Mouse (Mus musculus) midbrain, embryonic 12.5 days (tissue): ENCODE measurements around the gene Elfn1. TPM values are rescaled to one million over a fixed set of nuclear protein-coding genes. Genes with fewer than 3 reads are reported as not detected.

ENCODE experiments used
- ATAC-seq: fragments of 200-750 bp; cut with Nextera tagmentation; 2 replicates; pipeline ENCODE4 v1.8.0; 2017; ENCODE audit warnings: low read depth, moderate TSS enrichment, moderate library complexity; ENCODE audit not compliant: low FRiP score
- H3K27ac ChIP-seq: fragments of 300-500 bp; sonication (generic); replicated peaks from 2 replicates; pipeline ENCODE4 v1.5.1; 2016; ENCODE audit warnings: mild to moderate bottlenecking
- H3K27me3 ChIP-seq: fragments of 300-500 bp; sonication (generic); 2 replicates; pipeline ENCODE4 v1.6.1; 2016; ENCODE audit warnings: mild to moderate bottlenecking
- H3K36me3 ChIP-seq: fragments of 300-500 bp; sonication (generic); 2 replicates; pipeline ENCODE4 v1.6.1; 2016
- H3K4me1 ChIP-seq: fragments of 300-500 bp; sonication (generic); 2 replicates; pipeline ENCODE4 v1.6.1; 2016
- H3K4me2 ChIP-seq: fragments of 300-500 bp; sonication (generic); replicated peaks from 2 replicates; pipeline ENCODE4 v1.6.1; 2016; ENCODE audit warnings: mild to moderate bottlenecking, moderate library complexity
- H3K4me3 ChIP-seq: fragments of 300-500 bp; sonication (generic); 2 replicates; pipeline ENCODE4 v1.5.1; 2016; ENCODE audit warnings: mild to moderate bottlenecking
- H3K9ac ChIP-seq: fragments of 300-500 bp; sonication (generic); replicated peaks from 2 replicates; pipeline ENCODE4 v1.6.1; 2016; ENCODE audit warnings: mild to moderate bottlenecking, moderate library complexity
- H3K9me3 ChIP-seq: fragments of 300-500 bp; sonication (generic); 2 replicates; pipeline ENCODE4 v1.6.1; 2016; ENCODE audit warnings: mild to moderate bottlenecking
- WGBS: fragments of 180-500 bp; shearing (Covaris S2); methylation state at CpG from one replicate; pipeline ENCODE4 v1.1.7; 2016; 5-methylcytosine and 5-hydroxymethylcytosine counted together
- polyA plus RNA-seq: library from polyadenylated mRNA; unstranded; fragments of >200 nt; fragmentation: Nextera tagmentation; extraction: Ambion mirVana; gene quantifications from 2 replicates; pipeline ENCODE4 v1.2.1, GENCODE M21; 2016

Elfn1 gene
- polyA plus RNA-seq, 1 experiment from 2014 or later = 0.94 TPM

- Histone ChIP-seq H3K36me3 (no peaks in the 10 kb centered on the region), H3K27ac (no peak overlapping the region), H3K27me3 (peaks cover 54% of the 10 kb centered on the region), H3K4me3 (no peak overlapping the region), H3K4me1 (peaks cover 8% of the 10 kb centered on the region), H3K4me2 (no peak overlapping the region), H3K9ac (no peak overlapping the region), H3K9me3 (no peaks in the 10 kb centered on the region)
- 85% methylated on average over 4 of the region's 5 CpGs for WGBS
- no peak for ATAC-seq
These were observed 105.9 kb downstream of the Elfn1 start for GRCm38 (mm10) chr5:140013652-140014051.

GRCm38 (mm10) chr5:140016896-140017295 is 109.2 kb downstream of the Elfn1 start:
- no peak for ATAC-seq
- Histone ChIP-seq H3K4me2 (no peak overlapping the region), H3K27ac (no peak overlapping the region), H3K27me3 (peaks cover 25% of the 10 kb centered on the region), H3K4me1 (peaks cover 8% of the 10 kb centered on the region; the same call in 1 of the 2 replicates), H3K4me3 (no peak overlapping the region), H3K9me3 (no peaks in the 10 kb centered on the region), H3K9ac (no peak overlapping the region), H3K36me3 (no peaks in the 10 kb centered on the region)
- 89% methylated on average over 1 of the region's 1 CpGs for WGBS

GRCm38 (mm10) chr5:140018780-140019179 is 111.0 kb downstream of the Elfn1 start:
- Histone ChIP-seq H3K27ac (no peak overlapping the region), H3K9me3 (no peaks in the 10 kb centered on the region), H3K4me3 (no peak overlapping the region), H3K36me3 (no peaks in the 10 kb centered on the region), H3K9ac (no peak overlapping the region), H3K4me2 (no peak overlapping the region), H3K27me3 (peaks cover 10% of the 10 kb centered on the region), H3K4me1 (peaks cover 18% of the 10 kb centered on the region; the same call in 1 of the 2 replicates)
- ATAC-seq = no peak
- WGBS = 91% methylated on average over 7 of the region's 7 CpGs

- no peak overlapping the region for H3K9ac ChIP-seq
- peaks cover 5% of the 10 kb centered on the region for H3K27me3 ChIP-seq
- no peak for ATAC-seq
- H3K4me2 ChIP-seq = no peak overlapping the region
- WGBS = 97% methylated on average over 1 of the region's 1 CpGs
- no peak overlapping the region for H3K27ac ChIP-seq
- H3K9me3 ChIP-seq = no peaks in the 10 kb centered on the region
- H3K36me3 ChIP-seq = no peaks in the 10 kb centered on the region
- H3K4me3 ChIP-seq = no peak overlapping the region
- H3K4me1 ChIP-seq = peaks cover 24% of the 10 kb centered on the region; the same call in 1 of the 2 replicates
These were observed 111.9 kb downstream of the Elfn1 start for GRCm38 (mm10) chr5:140019616-140020015.

GRCm38 (mm10) chr5:140021755-140022154 is 114.0 kb downstream of the Elfn1 start:
- Histone ChIP-seq H3K27ac (no peak overlapping the region), H3K4me3 (no peak overlapping the region)

GRCm38 (mm10) chr5:140022861-140023260 is 115.1 kb downstream of the Elfn1 start:
- no peak overlapping the region for H3K4me2 ChIP-seq
- H3K9me3 ChIP-seq = no peaks in the 10 kb centered on the region
- 86% methylated on average over 6 of the region's 6 CpGs for WGBS
- H3K4me1 ChIP-seq = peaks cover 23% of the 10 kb centered on the region; the same call in 1 of the 2 replicates
- no peak overlapping the region for H3K9ac ChIP-seq
- no peak overlapping the region for H3K4me3 ChIP-seq
- no peaks in the 10 kb centered on the region for H3K36me3 ChIP-seq
- no peak for ATAC-seq
- H3K27me3 ChIP-seq = no peaks in the 10 kb centered on the region
- no peak overlapping the region for H3K27ac ChIP-seq

More at GRCm38 (mm10) chr5:140021755-140022154, 114.0 kb downstream of the Elfn1 start:
- peaks cover 23% of the 10 kb centered on the region; the same call in 1 of the 2 replicates for H3K4me1 ChIP-seq
- H3K9ac ChIP-seq = no peak overlapping the region
- no peaks in the 10 kb centered on the region for H3K36me3 ChIP-seq
- H3K9me3 ChIP-seq = no peaks in the 10 kb centered on the region
- WGBS = 79% methylated on average over 10 of the region's 10 CpGs
- H3K4me2 ChIP-seq = no peak overlapping the region
- no peak for ATAC-seq
- no peaks in the 10 kb centered on the region for H3K27me3 ChIP-seq

GRCm38 (mm10) chr5:140023941-140024500 is 116.3 kb downstream of the Elfn1 start:
- no peaks in the 10 kb centered on the region for H3K9me3 ChIP-seq
- 39% methylated on average over 3 of the region's 3 CpGs for WGBS
- no peak overlapping the region for H3K27ac ChIP-seq
- no peak overlapping the region for H3K4me2 ChIP-seq
- ATAC-seq = no peak
- H3K4me1 ChIP-seq = peaks cover 23% of the 10 kb centered on the region; the same call in 1 of the 2 replicates
- no peaks in the 10 kb centered on the region for H3K27me3 ChIP-seq
- H3K4me3 ChIP-seq = no peak overlapping the region
- no peak overlapping the region for H3K9ac ChIP-seq
- no peaks in the 10 kb centered on the region for H3K36me3 ChIP-seq

Other genes with a start within 250 kb of the Elfn1 start
- gene Micall2, start 171.6 kb upstream of the Elfn1 start, polyA plus RNA-seq = 7.8 and 8.4 TPM in 2 replicates
- 36.3 and 39.8 TPM in 2 replicates for gene Ints1, start 132.3 kb upstream of the Elfn1 start, polyA plus RNA-seq
- gene Mafk, start 116.4 kb upstream of the Elfn1 start, polyA plus RNA-seq = 11.4 and 11.6 TPM in 2 replicates
- gene Tmem184a, start 88.0 kb upstream of the Elfn1 start, polyA plus RNA-seq = 0.25 and 0.75 TPM in 2 replicates
- gene Gm26938, start 81.5 kb upstream of the Elfn1 start, polyA plus RNA-seq = not detected in 2 replicates
- gene Psmg3, start 81.1 kb upstream of the Elfn1 start, polyA plus RNA-seq = 70.5 and 70.8 TPM in 2 replicates